Mouse (Mus musculus) urinary bladder, postnatal 4 days (tissue): Measurements from ENCODE around the gene Zfp266.
A peak's percentile ranks its signal among the peaks of the same experiment; 100 is the strongest.

ENCODE experiments used
- DNase-seq, 2 experiments: peaks; one replicate each; pipeline ENCODE4 v3.0.0; 2021 to 2022; ENCODE audit warnings: low spot score in 2 of 2

Gene Zfp266

DNA sequence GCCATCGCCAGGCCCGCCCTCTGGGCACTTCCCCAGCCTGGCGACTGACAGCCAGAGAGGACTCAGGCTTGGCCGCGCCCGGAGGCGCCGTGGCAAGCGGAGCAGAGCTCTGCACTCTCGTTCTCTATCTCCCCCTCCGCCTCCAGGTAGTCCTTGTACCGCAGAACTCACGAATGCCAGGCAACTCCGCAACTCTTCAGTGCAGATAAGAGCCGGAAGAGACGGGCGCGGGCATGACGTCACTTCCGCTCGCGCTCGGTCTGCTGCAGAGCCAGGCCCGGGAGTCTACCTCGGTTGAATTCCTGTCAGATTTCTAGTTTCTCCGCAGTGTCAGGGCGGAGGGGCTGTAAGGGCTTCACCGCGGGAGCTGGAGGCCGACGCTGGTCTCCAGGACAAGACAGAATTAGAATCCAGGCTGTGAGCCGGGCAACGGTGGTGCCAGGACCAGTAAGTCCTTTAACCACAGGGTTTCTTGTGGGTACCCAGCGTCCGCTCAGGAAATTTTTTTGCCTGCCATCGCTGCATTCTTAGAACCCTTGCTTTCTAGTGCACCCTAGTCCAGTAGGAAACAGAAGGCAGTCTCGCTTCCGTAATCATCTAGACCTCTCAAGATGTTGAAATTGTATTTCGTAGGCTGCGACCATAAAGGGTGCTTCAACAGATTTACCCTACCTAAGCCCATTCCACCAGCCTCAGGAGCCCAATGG, 28.5 kb downstream of the Zfp266 start, which contains the start of gene Zfp426:
Gene Zfp426, minus strand, starts transcription at position 220 of the 707 bp plus-strand sequence.
- DNase-seq, result peak; percentile 71 to 81

DNA sequence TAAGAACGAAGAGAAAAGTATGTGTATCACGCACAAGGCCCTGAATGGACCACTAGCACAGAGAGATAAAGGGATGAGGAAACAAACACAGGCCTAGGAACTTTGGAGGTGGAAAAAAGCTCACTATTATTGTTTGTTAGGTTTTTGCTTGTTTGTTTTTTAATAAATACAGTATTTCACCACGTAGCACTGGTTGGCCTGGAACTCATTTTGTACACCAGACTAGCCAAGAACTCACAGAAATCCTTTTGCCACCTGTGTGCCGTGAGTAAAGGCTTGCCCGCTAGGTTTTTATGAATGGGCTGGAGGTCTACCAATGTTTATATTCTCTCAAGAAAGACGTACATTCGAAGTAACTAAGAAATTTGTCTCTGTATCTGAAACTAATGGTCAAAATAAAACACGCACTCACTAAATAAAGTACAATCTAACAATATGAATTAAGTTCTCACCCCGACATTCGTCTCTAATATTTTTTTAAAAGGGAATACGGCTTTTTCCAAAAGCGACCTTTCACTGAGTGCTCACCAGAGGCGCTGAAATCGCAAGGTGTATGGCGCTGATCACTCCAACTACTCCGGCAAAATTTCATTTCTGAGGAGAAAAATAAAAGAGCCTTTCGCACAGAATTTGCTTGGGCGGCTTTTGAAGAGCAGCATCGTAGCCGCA, 29.2 kb downstream of the Zfp266 start:
- DNase-seq, result no peak

DNA sequence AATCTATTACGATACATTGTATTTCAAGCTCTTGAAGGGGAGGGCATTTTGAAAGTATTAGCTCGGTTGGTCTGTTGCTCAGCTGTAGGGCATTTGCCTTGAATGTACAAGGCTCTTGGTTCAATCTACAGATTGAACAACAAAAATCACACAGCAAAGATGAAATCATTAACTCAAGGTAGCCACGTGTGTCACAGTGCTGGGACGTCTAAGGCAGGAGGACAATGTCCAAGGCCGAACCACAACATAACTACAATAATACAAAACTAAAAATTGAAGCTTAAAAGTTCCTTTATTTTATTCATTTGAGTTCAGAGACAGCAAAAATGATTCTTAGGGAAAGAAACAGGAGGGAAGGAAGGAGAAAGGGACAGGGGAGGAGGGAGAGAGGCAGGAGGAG, 31.7 kb downstream of the Zfp266 start:
- DNase-seq, result no peak

DNA sequence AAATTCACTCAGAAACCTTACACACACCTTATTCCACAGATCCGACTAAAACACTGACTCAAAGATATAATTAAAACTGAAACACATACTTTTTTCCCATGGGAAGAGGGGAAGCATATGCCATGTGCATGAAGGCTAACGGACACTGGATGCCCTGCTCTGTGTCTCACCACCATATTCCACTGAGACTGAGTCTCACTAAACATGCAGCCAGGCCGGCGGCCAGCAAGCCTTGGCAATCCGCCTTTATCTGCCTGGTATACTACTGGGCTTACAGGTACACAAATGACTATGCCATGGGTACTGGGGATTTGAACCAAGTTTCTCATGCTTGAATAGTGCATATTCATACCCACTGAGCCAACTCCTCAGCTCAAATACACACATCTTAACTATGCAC, 41.8 kb downstream of the Zfp266 start:
- DNase-seq, result no peak

DNA sequence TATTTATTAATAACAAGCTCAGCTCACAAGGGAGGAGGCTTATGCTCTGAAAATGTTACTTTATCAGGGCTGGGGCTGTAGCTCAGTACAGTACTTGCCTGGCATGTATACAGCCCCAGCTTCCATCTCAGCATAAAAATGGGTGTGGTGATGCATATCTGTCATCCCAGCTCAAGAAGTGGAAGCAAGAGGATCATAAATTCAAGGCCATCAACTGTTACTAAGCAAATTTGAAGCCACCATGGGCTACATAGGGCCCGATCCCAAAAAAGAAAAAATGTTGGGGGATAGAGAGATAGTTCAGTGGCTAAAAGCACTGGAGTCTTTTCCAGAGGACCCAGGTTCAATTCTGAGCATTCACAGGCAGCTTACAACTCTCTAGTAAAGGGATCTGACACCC, 44.6 kb downstream of the Zfp266 start:
- no peak for DNase-seq

DNA sequence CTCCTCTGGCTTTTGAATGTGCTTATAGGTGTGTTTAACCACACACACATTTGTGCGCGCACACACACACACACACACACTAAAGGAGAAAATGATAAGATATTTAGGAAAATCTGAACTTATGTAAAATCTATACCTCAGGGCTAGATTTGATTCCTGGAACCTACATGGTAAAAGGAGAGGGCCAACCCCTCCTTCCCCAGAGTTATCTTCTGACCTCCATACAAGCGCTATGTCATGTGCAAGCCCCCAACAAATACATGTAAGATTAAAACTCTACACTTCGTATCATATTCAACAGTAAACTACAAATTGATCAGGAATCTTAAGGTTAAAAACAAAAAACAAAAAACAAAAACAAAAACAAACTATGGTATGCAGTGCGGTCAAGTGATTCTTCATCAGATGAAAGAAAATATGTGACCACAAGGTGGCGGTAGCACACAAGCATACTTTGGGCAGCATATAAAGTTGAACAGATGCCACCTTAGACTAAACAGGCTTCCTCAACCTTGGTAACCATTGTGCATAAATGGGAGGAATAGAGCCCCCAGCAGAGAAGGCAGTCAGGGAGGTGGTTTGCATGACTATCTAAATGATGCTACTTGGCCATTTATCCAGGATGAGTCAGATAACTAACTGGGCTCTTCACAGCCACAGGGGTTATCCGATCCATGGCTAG, 54.3 kb downstream of the Zfp266 start:
- no peak for DNase-seq

DNA sequence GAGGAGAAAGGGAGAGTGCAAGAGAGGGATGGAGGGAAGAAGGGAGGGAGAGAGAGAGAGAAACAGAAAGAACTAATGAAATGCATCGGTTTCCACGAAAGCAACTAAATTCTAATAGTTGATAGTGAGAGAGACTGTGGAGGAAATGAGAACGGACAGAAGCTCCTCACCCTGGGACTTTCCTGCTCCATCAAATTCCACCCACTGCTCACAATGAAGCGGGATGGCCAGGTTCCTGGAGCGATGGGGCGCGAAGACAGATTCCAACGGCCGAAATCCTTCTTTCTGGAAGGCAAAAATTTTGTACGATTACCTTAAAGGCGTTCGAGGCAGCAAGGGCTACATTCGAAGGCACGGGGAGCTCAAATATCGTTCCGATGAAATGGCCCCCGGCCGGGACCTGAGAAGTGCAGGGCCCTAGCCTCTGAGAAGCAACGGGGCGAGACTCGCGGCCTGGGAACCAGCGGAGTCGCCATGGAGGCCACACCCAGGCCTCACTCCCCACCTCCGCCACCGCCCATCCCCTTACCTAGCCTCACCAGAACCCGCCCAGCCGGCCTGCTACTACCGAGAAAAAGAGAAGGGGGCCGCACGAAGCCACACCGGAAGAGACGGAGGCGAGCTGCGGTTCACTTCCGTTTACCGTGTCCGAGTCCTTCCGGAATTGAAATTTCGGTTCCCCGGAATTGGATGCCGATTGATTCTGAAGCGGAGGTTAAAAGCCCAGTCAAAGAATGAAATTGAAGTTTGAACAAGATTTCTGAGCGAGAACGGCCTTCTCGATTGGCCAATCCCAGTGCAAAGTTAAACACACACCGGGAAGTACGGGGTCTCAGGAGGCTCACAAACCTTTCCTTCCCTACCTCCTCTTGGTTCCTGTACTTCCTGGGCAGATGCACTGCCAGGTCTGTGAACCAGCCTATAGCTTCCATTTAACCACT, 61.6 kb downstream of the Zfp266 start, which contains the start of gene Zfp26:
Gene Zfp26, minus strand, starts transcription at position 786 of the 941 bp plus-strand sequence.
- DNase-seq, result peak; percentile 74 to 78

DNA sequence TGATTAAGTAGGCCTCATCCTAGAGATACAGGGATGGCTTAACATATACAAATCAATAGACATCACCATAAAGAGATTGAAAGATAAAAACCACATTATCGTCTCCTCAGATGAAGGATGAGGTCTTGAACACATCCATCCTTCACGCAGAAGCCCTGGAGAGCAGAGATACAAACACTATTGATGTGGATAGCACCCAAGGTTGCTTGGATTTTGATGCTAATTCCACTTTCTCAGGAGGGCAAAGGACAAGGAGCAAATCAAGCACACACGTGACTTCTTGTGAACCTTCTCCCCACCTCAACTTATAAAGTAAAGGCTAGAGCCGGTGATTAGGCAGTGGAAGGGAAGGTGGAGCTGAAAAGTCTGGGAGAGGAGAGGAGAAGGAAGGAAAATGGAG, 67.6 kb downstream of the Zfp266 start:
- DNase-seq, result no peak

DNA sequence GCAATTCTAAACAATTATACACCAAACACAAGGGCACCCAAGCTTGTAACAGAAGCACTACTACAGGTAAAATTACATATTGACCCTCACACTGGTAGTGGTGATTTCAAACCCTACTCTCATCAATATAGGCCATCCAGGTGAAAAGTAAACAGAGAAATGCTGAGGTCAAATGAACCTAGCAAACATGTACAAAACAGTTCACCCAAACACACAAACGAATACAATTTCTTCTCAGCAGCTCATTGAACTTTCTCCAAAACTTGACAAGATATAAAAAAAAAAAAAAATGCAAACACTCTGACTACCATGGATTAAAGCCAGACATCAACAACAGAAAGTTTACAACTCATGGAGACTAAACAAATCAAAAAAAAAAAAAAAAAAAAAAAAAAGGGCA, 69.7 kb downstream of the Zfp266 start:
- no peak for DNase-seq
